Mouse (Mus musculus) embryo, embryonic 10 days (tissue): ENCODE measurements around the gene Mrgprf.

ENCODE experiments used
- DNase-seq: peaks from one replicate; pipeline ENCODE4 v3.0.0-alpha.2; 2015; ENCODE audit warnings: low spot score

The Mrgprf gene

GRCm38 (mm10) chr7:145299562-145300320, 887 bp upstream of the Mrgprf start:
- DNase-seq = peak; percentile 42

GRCm38 (mm10) chr7:145301008-145301340, 346 bp downstream of the Mrgprf start:
- DNase-seq = no peak

GRCm38 (mm10) chr7:145301341-145302005, 845 bp downstream of the Mrgprf start:
- no peak for DNase-seq

GRCm38 (mm10) chr7:145302488-145303285, 2.1 kb downstream of the Mrgprf start:
- DNase-seq = peak; percentile 93

- DNase-seq = no peak
Observed at GRCm38 (mm10) chr7:145304153-145304552, 3.5 kb downstream of the Mrgprf start.

GRCm38 (mm10) chr7:145307636-145308035, 7.0 kb downstream of the Mrgprf start:
- DNase-seq = no peak

GRCm38 (mm10) chr7:145308061-145308675, 7.5 kb downstream of the Mrgprf start:
- no peak for DNase-seq

- no peak for DNase-seq
Observed at GRCm38 (mm10) chr7:145308866-145309265, 8.2 kb downstream of the Mrgprf start.

- no peak for DNase-seq
Observed at GRCm38 (mm10) chr7:145309877-145310276, 9.2 kb downstream of the Mrgprf start.

- DNase-seq = no peak
Observed at GRCm38 (mm10) chr7:145310526-145310925, 9.9 kb downstream of the Mrgprf start.

GRCm38 (mm10) chr7:145312137-145312536, 11.5 kb downstream of the Mrgprf start:
- no peak for DNase-seq

- DNase-seq = no peak
Observed at GRCm38 (mm10) chr7:145314785-145315411, 14.3 kb downstream of the Mrgprf start, which contains the start of gene Mrgprd. Mrgprd (plus strand) TSS chr7:145314835.

- DNase-seq = no peak
Observed at GRCm38 (mm10) chr7:145317522-145317921, 16.9 kb downstream of the Mrgprf start.

- no peak for DNase-seq
Observed at GRCm38 (mm10) chr7:145319481-145319880, 18.9 kb downstream of the Mrgprf start.

- no peak for DNase-seq
Observed at GRCm38 (mm10) chr7:145323607-145324006, 23.0 kb downstream of the Mrgprf start.

- no peak for DNase-seq
Observed at GRCm38 (mm10) chr7:145325697-145326096, 25.1 kb downstream of the Mrgprf start.

GRCm38 (mm10) chr7:145329982-145330381, 29.4 kb downstream of the Mrgprf start:
- no peak for DNase-seq

- no peak for DNase-seq
Observed at GRCm38 (mm10) chr7:145330641-145331040, 30.0 kb downstream of the Mrgprf start.

GRCm38 (mm10) chr7:145332376-145333041, 31.9 kb downstream of the Mrgprf start:
- no peak for DNase-seq

GRCm38 (mm10) chr7:145333936-145334335, 33.3 kb downstream of the Mrgprf start:
- no peak for DNase-seq

GRCm38 (mm10) chr7:145334428-145335027, 33.9 kb downstream of the Mrgprf start:
- no peak for DNase-seq
